Mouse (Mus musculus) thymus, postnatal 36 days (tissue): Measurements from ENCODE around the gene Gm29106.
"Not testable (repeated sequence)": the region's sequence is repeated elsewhere in the genome, so short reads cannot be mapped to it uniquely, and the experiment has no call there.

Experiments
- DNase-seq, 2 experiments: peaks; one replicate each; pipeline ENCODE4 v3.0.0; 2022; ENCODE audit warnings: mixed read lengths in 2 of 2

Gene Gm29106

DNA sequence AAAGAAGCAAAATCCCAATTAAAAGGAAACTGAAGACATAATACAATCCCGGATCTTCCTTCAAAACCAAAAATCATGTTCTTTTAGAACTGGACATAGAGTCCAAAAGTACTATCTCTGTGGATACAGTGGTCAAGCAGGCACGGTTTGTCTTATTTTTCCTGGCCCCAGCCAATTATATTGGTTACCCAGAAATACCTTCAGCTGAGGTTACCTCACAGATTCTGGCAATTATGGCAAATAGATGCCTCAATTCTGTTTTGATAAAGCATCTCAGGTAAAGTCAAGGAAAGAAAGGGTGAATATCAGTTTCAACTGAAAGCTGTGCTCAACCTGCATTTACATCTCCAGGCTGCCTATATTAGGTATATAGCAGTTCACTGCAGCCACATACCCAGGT lies at the start of gene Gm29106:
Gene Gm29106, plus strand, starts transcription at position 301 of the 400 bp plus-strand sequence.
- DNase-seq: not testable (repeated sequence)

DNA sequence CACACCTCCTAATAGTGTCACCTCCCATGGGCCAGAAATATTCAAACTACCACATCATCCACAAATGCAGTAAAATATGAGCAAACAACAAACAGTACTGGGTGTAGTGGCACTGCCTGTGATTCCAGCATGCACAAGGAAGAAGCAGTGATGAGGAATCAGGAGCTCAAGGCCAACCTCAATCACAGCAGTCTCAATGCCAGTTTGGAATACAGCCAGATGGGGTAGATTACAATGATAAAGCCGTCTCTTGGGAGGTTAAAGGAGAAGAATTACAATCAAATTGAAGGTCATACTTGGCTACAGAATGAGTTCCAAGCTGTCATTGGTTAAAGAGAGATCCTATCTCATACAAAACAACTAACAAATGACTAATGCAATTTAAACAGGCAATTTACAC lies 52.2 kb downstream of the Gm29106 start:
- no peak for DNase-seq

DNA sequence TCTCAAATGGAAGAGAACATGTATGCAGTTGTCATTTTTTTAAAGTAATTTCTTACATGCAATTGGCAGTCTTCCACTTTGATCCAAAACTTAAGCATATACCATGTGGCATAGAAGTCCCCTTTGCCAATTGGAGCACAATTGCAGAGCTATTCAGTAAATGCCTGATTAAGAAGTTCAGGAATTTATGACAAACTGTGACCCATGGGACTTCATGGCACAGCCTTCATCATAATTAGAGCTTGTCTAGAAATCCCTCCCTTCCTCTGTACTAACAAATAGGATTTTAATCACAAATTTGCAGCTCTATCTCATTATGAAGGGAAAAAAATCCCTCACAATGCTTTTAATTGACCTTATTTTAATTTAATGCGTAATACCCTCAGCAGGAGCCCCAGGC lies 59.7 kb downstream of the Gm29106 start:
- no peak for DNase-seq
